Mouse (Mus musculus) forebrain, embryonic 15.5 days (tissue): ENCODE data around the gene Wfdc2. TPM values are rescaled to one million over a fixed set of nuclear protein-coding genes. Genes with fewer than 3 reads are reported as not detected.
"Not testable (repeated sequence)": the region's sequence is repeated elsewhere in the genome, so short reads cannot be mapped to it uniquely, and the experiment has no call there.

Source experiments
- ATAC-seq: fragments of 200-750 bp; cut with Nextera tagmentation; replicated peaks from 2 replicates; pipeline ENCODE4 v1.8.0; 2017; ENCODE audit warnings: mild to moderate bottlenecking, moderate TSS enrichment, moderate library complexity
- H3K27ac ChIP-seq: fragments of 300-500 bp; sonication (generic); replicated peaks from 2 replicates; pipeline ENCODE4 v1.5.1; 2015; ENCODE audit warnings: mild to moderate bottlenecking, inconsistent platforms
- H3K27me3 ChIP-seq: fragments of 300-500 bp; sonication (generic); 2 replicates; pipeline ENCODE4 v1.6.1; 2015; ENCODE audit warnings: inconsistent platforms
- H3K36me3 ChIP-seq: fragments of 300-500 bp; sonication (generic); 2 replicates; pipeline ENCODE4 v1.6.1; 2015; ENCODE audit warnings: mild to moderate bottlenecking, inconsistent platforms
- H3K4me1 ChIP-seq: fragments of 300-500 bp; sonication (generic); 2 replicates; pipeline ENCODE4 v1.6.1; 2015; ENCODE audit warnings: inconsistent platforms
- H3K4me2 ChIP-seq: fragments of 300-500 bp; sonication (generic); replicated peaks from 2 replicates; pipeline ENCODE4 v1.6.1; 2015; ENCODE audit warnings: mild to moderate bottlenecking, inconsistent platforms
- H3K4me3 ChIP-seq: fragments of 300-500 bp; sonication (generic); 2 replicates; pipeline ENCODE4 v1.5.1; 2015; ENCODE audit warnings: mild to moderate bottlenecking, inconsistent platforms
- H3K9ac ChIP-seq: fragments of 300-500 bp; sonication (generic); replicated peaks from 2 replicates; pipeline ENCODE4 v1.6.1; 2015; ENCODE audit warnings: mild to moderate bottlenecking, inconsistent platforms
- H3K9me3 ChIP-seq: fragments of 300-500 bp; sonication (generic); 2 replicates; pipeline ENCODE4 v1.6.1; 2016; ENCODE audit warnings: inconsistent platforms
- WGBS: fragments of 180-500 bp; shearing (Covaris S2); methylation state at CpG from one replicate; pipeline ENCODE4 v1.1.7; 2015; ENCODE audit warnings: mixed read lengths; 5-methylcytosine and 5-hydroxymethylcytosine counted together
- polyA plus RNA-seq: library from polyadenylated mRNA; unstranded; fragments of >200 nt; fragmentation: Nextera tagmentation; extraction: Ambion mirVana; gene quantifications from 2 replicates; pipeline ENCODE4 v1.2.1, GENCODE M21; 2015

The Wfdc2 gene
- polyA plus RNA-seq, 1 experiment from 2014 or later: 4.3 TPM

DNA sequence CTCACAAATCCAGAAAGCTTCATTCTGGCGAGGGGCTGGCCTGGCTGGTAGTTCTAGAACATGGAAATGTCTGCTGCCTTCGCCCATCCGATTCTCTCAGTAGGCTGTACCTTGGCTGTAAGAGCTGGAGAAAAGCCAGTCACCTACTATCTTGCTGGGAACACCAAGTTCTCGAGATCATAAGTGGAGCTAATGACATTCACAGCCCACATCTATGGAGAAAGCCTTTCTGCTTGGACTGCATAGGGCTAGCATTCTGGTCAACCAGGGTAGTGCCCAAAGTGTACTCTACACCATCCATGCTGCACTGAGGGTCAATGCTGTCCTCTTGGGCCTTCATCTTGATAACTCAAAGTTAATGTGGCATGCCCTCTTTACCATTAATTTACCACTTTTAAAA, 31.3 kb downstream of the Wfdc2 start, which contains the start of gene Eppin:
TSS of gene Eppin (minus strand) at position 101 of the 400 bp plus-strand sequence.
- Histone ChIP-seq H3K27me3 (no peaks in the 10 kb centered on the region), H3K4me2 (no peak within 1 kb of the TSS), H3K9me3 (no peaks in the 10 kb centered on the region), H3K4me3 (no peak within 1 kb of the TSS), H3K9ac (no peak within 1 kb of the TSS), H3K27ac (no peak within 1 kb of the TSS), H3K36me3 (no peaks in the 10 kb centered on the region), H3K4me1 (no peaks in the 10 kb centered on the region)
- no peak for ATAC-seq
- 79% methylated on average over 4 of the region's 4 CpGs for WGBS

DNA sequence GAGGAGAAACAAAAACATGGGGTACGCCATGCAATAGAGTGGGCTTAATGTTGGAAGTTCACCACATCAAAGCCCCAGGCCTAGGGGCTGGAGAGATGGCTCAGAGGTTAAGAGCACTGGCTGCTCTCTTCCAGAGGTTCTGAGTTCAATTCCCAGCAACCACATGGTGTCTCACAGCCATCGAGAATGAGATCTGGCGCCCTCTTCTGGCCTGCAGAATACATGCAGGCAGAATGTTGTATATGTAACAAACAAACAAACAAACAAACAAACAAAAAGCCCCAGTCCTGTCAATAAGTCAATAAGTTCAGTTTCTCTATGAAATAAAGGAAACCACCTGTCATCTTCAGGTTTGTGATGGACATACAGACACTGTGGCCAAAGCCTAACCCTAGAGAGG, 38.0 kb downstream of the Wfdc2 start:
- Histone ChIP-seq H3K4me2 (no peak overlapping the region), H3K27me3 (no peaks in the 10 kb centered on the region), H3K36me3 (no peaks in the 10 kb centered on the region), H3K4me3 (no peak overlapping the region), H3K9me3 (no peaks in the 10 kb centered on the region), H3K27ac (no peak overlapping the region), H3K9ac (no peak overlapping the region), H3K4me1 (no peaks in the 10 kb centered on the region)
- ATAC-seq: no peak
- WGBS: 66% methylated on average over 3 of the region's 3 CpGs

DNA sequence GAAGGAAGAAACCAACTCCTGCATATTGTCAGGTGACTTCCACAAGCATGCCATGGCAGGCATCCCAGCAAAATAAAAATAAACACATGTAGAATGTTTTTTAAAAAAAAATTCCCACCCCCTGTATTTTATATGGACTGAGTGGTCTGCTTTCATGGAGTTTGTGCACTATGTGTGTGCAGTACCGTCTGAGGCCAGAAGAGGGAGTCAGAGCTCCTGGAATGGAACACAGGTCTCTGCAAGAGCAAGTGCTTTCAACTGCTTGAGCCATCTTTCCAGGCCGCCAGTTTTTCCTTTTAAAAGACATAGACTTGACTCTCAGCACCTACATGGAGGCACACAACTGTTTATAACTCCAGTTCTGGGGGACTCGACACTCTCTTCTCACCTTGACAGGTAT, 41.3 kb downstream of the Wfdc2 start:
- no peaks in the 10 kb centered on the region for H3K36me3 ChIP-seq
- no peaks in the 10 kb centered on the region for H3K27me3 ChIP-seq
- H3K4me2 ChIP-seq: no peak overlapping the region
- H3K9ac ChIP-seq: no peak overlapping the region
- H3K27ac ChIP-seq: no peak overlapping the region
- H3K4me1 ChIP-seq: no peaks in the 10 kb centered on the region
- 91% methylated on average over 3 of the region's 3 CpGs for WGBS
- H3K4me3 ChIP-seq: no peak overlapping the region
- H3K9me3 ChIP-seq: no peaks in the 10 kb centered on the region
- ATAC-seq: no peak

DNA sequence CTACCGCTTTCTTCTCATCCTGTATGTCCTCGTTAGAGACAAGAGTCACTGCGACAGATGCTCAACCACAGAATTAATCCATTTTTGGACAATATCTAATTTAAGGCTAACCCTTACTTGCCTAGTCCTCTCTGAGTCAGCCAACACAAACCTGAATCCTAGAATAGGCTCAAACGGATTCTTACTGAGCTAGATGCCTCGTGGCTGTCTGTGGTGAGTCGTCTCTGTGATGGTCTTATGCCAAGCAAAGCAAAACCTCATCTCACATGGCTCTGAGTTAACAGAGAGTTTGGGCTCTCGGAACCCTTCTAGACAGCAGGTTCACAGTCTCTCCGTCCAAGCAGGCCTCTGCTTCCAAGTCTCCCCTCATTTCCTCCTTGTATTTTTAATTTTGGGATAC, 42.2 kb downstream of the Wfdc2 start:
- H3K4me3 ChIP-seq: no peak overlapping the region
- H3K4me1 ChIP-seq: no peaks in the 10 kb centered on the region
- H3K36me3 ChIP-seq: no peaks in the 10 kb centered on the region
- no peak overlapping the region for H3K4me2 ChIP-seq
- ATAC-seq: no peak
- no peak overlapping the region for H3K27ac ChIP-seq
- 87% methylated on average over 8 of the region's 8 CpGs for WGBS
- H3K9me3 ChIP-seq: no peaks in the 10 kb centered on the region
- H3K9ac ChIP-seq: no peak overlapping the region
- no peaks in the 10 kb centered on the region for H3K27me3 ChIP-seq

DNA sequence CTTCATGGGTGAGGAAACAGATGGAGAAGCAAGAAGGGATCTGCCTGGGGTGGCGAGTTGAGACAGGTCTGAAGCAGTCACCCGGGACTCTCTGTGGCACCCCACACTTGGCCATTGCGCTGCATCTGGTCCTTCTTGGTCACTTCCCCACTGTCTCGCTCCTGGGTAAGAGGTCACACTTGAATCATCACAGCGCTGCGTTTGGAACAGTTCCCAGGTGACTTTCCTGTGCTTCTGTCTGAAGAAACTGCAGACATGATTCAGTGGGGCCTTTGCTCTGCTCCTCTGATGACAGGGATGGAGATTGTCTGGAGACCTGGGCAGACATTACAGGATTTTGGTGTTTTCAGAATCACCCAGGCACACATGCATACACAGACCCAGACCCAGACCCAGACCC, 46.6 kb downstream of the Wfdc2 start:
- WGBS: 85% methylated on average over 6 of the region's 6 CpGs
- Histone ChIP-seq H3K27me3 (no peaks in the 10 kb centered on the region), H3K27ac (no peak overlapping the region), H3K9ac (no peak overlapping the region), H3K9me3 (no peaks in the 10 kb centered on the region), H3K4me2 (no peak overlapping the region), H3K4me3 (no peak overlapping the region), H3K4me1 (no peaks in the 10 kb centered on the region), H3K36me3 (no peaks in the 10 kb centered on the region)
- no peak for ATAC-seq

DNA sequence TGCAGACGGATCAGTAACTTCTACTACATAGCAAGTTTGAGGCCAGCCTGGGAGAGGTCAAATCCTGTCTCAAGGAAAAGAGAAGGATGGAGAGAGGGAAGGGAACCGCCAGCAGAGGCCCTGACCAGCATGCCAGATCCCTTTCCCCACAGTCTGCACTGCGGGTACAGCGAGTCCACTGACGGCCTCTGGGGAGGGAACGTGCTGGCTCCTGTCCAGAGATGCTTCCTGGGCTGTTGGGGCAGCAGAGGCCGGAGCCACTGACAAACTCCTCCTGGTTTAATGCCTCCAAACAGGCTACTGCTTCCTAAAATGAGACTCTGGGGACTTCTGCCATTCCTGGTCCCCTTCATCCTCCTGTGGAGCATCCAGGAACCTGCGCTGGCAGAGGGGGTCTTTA, 51.3 kb downstream of the Wfdc2 start, which contains the start of the genes Wfdc6b and Wfdc8:
TSS of gene Wfdc6b (plus strand) at position 52 of the 400 bp plus-strand sequence.
TSS of gene Wfdc8 (minus strand) at position 156 of the 400 bp plus-strand sequence.
- H3K4me1 ChIP-seq, H3K36me3 ChIP-seq, ATAC-seq, H3K27me3 ChIP-seq, H3K4me2 ChIP-seq, H3K27ac ChIP-seq, H3K4me3 ChIP-seq, H3K9me3 ChIP-seq, H3K9ac ChIP-seq: not testable (repeated sequence)
- 60% methylated on average over 8 of the region's 8 CpGs for WGBS

DNA sequence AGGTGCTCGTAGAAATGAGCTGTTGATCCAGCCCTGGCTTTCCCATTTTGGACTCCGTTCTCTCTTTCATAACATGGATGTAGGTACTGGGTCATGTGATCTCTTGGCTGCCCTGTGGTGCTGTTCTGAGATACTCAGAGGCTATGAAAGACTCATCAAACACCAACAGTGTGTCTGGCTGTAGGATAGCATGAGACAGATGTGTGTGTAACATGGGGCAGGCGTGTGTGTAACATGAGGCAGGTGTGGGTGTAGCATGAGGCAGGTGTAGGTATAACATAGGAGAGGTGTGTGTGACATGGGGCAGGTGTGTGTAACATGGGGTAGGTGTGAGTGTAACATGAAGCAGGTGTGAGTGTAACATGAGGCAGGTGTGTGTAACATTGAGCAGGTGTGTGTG, 53.2 kb downstream of the Wfdc2 start:
- Histone ChIP-seq H3K4me2 (no peak overlapping the region), H3K27me3 (no peaks in the 10 kb centered on the region), H3K4me1 (no peaks in the 10 kb centered on the region), H3K9ac (no peak overlapping the region), H3K9me3 (no peaks in the 10 kb centered on the region), H3K4me3 (no peak overlapping the region), H3K27ac (no peak overlapping the region), H3K36me3 (no peaks in the 10 kb centered on the region)
- ATAC-seq: no peak
- WGBS: 85% methylated on average over 3 of the region's 3 CpGs

Other genes with a start within 250 kb of the Wfdc2 start
- gene Svs6, start 245.7 kb upstream of the Wfdc2 start, polyA plus RNA-seq: not detected in 2 replicates
- not detected in 2 replicates for gene Svs5, start 229.7 kb upstream of the Wfdc2 start, polyA plus RNA-seq
- 0.29 TPM in 1 of 2 replicates, not detected in the other for gene Slpi, start 173.3 kb upstream of the Wfdc2 start, polyA plus RNA-seq
- gene Rbpjl, start 159.3 kb upstream of the Wfdc2 start, polyA plus RNA-seq: 0.05 TPM in 1 of 2 replicates, not detected in the other
- 0.94 and 1.1 TPM in 2 replicates for gene Matn4, start 157.3 kb upstream of the Wfdc2 start, polyA plus RNA-seq
- gene Sdc4, start 118.5 kb upstream of the Wfdc2 start, polyA plus RNA-seq: 6.1 and 6.4 TPM in 2 replicates
- gene Sys1, start 105.4 kb upstream of the Wfdc2 start, polyA plus RNA-seq: 76.6 and 82.2 TPM in 2 replicates
- gene Gm20458, start 101.4 kb upstream of the Wfdc2 start, polyA plus RNA-seq: 6.0 and 6.9 TPM in 2 replicates
- gene Trp53tg5, start 88.7 kb upstream of the Wfdc2 start, polyA plus RNA-seq: not detected in 2 replicates
- gene Dbndd2, start 76.3 kb upstream of the Wfdc2 start, polyA plus RNA-seq: 8.1 and 9.1 TPM in 2 replicates
- 55.5 and 60.0 TPM in 2 replicates for gene Pigt, start 64.9 kb upstream of the Wfdc2 start, polyA plus RNA-seq
- not detected in 2 replicates for gene Spint3, start 11.0 kb downstream of the Wfdc2 start, polyA plus RNA-seq
- not detected in 2 replicates for gene Wfdc6a, start 23.0 kb downstream of the Wfdc2 start, polyA plus RNA-seq
- gene Eppin, start 31.2 kb downstream of the Wfdc2 start, polyA plus RNA-seq: not detected in 2 replicates
- not detected in 2 replicates for gene Wfdc6b, start 51.1 kb downstream of the Wfdc2 start, polyA plus RNA-seq
- gene Wfdc8, start 51.2 kb downstream of the Wfdc2 start, polyA plus RNA-seq: not detected in 2 replicates
- not detected in 2 replicates for gene Wfdc16, start 76.4 kb downstream of the Wfdc2 start, polyA plus RNA-seq
- not detected in 2 replicates for gene Wfdc10, start 93.6 kb downstream of the Wfdc2 start, polyA plus RNA-seq
- not detected in 2 replicates for gene Wfdc9, start 94.2 kb downstream of the Wfdc2 start, polyA plus RNA-seq
- gene Wfdc11, start 111.7 kb downstream of the Wfdc2 start, polyA plus RNA-seq: not detected in 2 replicates
- not detected in 2 replicates for gene Wfdc13, start 122.7 kb downstream of the Wfdc2 start, polyA plus RNA-seq
- gene Spint4, start 136.1 kb downstream of the Wfdc2 start, polyA plus RNA-seq: not detected in 2 replicates
- gene Spint5, start 152.9 kb downstream of the Wfdc2 start, polyA plus RNA-seq: not detected in 2 replicates
- gene Wfdc3, start 183.5 kb downstream of the Wfdc2 start, polyA plus RNA-seq: 1.1 and 1.7 TPM in 2 replicates
- gene Dnttip1, start 183.6 kb downstream of the Wfdc2 start, polyA plus RNA-seq: 73.9 and 74.9 TPM in 2 replicates
- gene Ube2c, start 207.5 kb downstream of the Wfdc2 start, polyA plus RNA-seq: 199 and 232 TPM in 2 replicates
- gene Tnnc2, start 217.6 kb downstream of the Wfdc2 start, polyA plus RNA-seq: 0.45 and 0.60 TPM in 2 replicates
- gene Snx21, start 223.4 kb downstream of the Wfdc2 start, polyA plus RNA-seq: 24.6 and 29.8 TPM in 2 replicates
- 17.1 and 17.2 TPM in 2 replicates for gene Acot8, start 242.5 kb downstream of the Wfdc2 start, polyA plus RNA-seq
- gene Zswim3, start 242.7 kb downstream of the Wfdc2 start, polyA plus RNA-seq: 13.9 and 14.5 TPM in 2 replicates